Mouse (Mus musculus) liver, embryonic 16.5 days (tissue): ENCODE results near the gene Rtp2. TPM values are rescaled to one million over a fixed set of nuclear protein-coding genes. Genes with fewer than 3 reads are reported as not detected.
"Not testable (repeated sequence)": the region's sequence is repeated elsewhere in the genome, so short reads cannot be mapped to it uniquely, and the experiment has no call there.

Experiments used
- ATAC-seq: fragments of 200-750 bp; cut with Nextera tagmentation; 2 replicates; pipeline ENCODE4 v1.8.0; 2017; ENCODE audit warnings: low read depth, mild to moderate bottlenecking, moderate number of reproducible peaks, moderate library complexity
- H3K27ac ChIP-seq: fragments of 300-500 bp; sonication (generic); 2 replicates; pipeline ENCODE4 v1.5.1; 2014; ENCODE audit warnings: mild to moderate bottlenecking, low read length
- H3K27me3 ChIP-seq: fragments of 300-500 bp; sonication (generic); 2 replicates; pipeline ENCODE4 v1.6.1; 2014; ENCODE audit warnings: low read depth, low read length, mixed read lengths; ENCODE audit not compliant: control insufficient read depth, insufficient read depth
- H3K36me3 ChIP-seq: fragments of 300-500 bp; sonication (generic); 2 replicates; pipeline ENCODE4 v1.6.1; 2014; ENCODE audit warnings: mild to moderate bottlenecking; ENCODE audit not compliant: control insufficient read depth, insufficient read depth
- H3K4me1 ChIP-seq: fragments of 300-500 bp; sonication (generic); 2 replicates; pipeline ENCODE4 v1.6.1; 2014; ENCODE audit warnings: low read depth, low read length, mixed read lengths; ENCODE audit not compliant: control insufficient read depth
- H3K4me2 ChIP-seq: fragments of 300-500 bp; sonication (generic); 2 replicates; pipeline ENCODE4 v1.6.1; 2014; ENCODE audit warnings: low read depth, low read length, mixed read lengths
- H3K4me3 ChIP-seq: fragments of 300-500 bp; sonication (generic); 2 replicates; pipeline ENCODE4 v1.5.1; 2014; ENCODE audit warnings: low read depth, mild to moderate bottlenecking, low read length
- H3K9ac ChIP-seq: fragments of 300-500 bp; sonication (generic); 2 replicates; pipeline ENCODE4 v1.6.1; 2014; ENCODE audit warnings: low read depth, low read length
- H3K9me3 ChIP-seq: fragments of 300-500 bp; sonication (generic); replicated peaks from 2 replicates; pipeline ENCODE4 v1.6.1; 2016; ENCODE audit warnings: low read length; ENCODE audit not compliant: control insufficient read depth
- WGBS: fragments of 180-500 bp; shearing (Covaris S2); extraction: QIAGEN DNeasy Blood & Tissue Kit; methylation state at CpG from one replicate; pipeline ENCODE4 v1.1.7; 2014; ENCODE audit not compliant: insufficient replicate concordance; 5-methylcytosine and 5-hydroxymethylcytosine counted together
- polyA plus RNA-seq: library from polyadenylated mRNA; unstranded; fragments of >200 nt; fragmentation: Nextera tagmentation; extraction: Ambion mirVana; gene quantifications from 2 replicates; pipeline ENCODE4 v1.2.1, GENCODE M21; 2015

The Rtp2 gene
- polyA plus RNA-seq, 1 experiment from 2014 or later, result not detected

DNA sequence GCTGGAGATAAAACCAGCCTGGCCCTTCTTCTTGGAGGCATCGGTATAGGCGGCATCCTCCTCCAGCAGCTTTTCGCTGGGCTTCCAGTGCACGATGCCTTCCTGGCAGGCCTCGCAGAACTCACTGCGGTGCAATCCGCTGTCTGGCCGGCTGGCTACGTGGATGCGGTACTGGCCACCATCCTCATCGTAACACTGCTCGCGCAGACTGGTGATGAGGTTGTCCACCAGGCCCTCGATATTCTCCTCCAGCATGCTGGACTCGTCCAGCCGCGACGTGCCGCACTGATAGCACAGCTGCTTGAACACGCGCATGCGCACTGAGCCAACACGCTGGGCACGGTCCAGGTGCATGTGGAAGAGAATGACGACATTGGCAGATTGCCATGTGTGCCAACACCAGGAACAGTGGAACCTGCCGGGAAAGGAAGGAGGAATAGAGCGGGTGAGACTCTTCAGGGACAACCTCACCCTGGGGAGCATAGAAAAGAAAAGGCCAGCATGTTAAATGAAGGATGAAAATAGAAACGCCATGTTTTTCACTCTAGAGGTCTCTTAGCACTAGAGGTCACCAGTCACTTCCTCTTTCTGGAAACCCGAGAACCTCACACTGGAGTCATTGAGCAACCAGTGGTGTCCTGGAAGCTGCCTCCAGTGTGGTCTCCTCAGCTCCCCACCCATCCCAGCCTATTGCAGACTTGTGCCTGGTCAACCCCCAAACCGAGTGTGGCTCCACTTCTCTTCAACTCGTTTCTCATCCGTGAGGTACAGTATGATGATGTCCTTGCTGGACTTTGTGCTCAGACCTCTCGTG is 4.7 kb downstream of the Rtp2 start:
- no peak overlapping the region for H3K4me2 ChIP-seq
- no peaks in the 10 kb centered on the region for H3K4me1 ChIP-seq
- H3K27ac ChIP-seq, result no peak overlapping the region
- no peaks in the 10 kb centered on the region for H3K27me3 ChIP-seq
- no peaks in the 10 kb centered on the region for H3K9me3 ChIP-seq
- H3K4me3 ChIP-seq, result no peak overlapping the region
- 79% methylated on average over 33 of the region's 33 CpGs for WGBS
- H3K9ac ChIP-seq, result no peak overlapping the region
- H3K36me3 ChIP-seq, result no peaks in the 10 kb centered on the region
- no peak for ATAC-seq

DNA sequence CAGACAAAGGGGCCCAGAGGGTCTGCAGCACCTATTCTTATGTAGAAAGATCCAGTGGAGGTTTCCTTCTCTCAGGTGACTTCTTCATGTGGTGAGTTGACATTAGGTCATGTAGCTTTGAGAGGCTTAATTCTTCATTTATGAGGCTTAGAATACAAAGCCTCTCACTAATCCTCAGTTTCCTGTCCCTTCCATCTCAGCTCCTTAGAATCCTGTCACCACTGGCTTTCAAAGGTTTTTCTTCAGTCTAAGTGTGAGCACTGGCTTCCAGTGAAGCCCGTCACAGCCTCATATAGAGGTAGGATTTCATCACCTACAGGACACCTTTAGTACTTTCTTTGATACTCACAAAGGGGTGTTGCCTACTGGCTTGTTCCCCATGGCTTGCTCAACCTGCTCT is 9.3 kb downstream of the Rtp2 start:
- no peak for ATAC-seq

DNA sequence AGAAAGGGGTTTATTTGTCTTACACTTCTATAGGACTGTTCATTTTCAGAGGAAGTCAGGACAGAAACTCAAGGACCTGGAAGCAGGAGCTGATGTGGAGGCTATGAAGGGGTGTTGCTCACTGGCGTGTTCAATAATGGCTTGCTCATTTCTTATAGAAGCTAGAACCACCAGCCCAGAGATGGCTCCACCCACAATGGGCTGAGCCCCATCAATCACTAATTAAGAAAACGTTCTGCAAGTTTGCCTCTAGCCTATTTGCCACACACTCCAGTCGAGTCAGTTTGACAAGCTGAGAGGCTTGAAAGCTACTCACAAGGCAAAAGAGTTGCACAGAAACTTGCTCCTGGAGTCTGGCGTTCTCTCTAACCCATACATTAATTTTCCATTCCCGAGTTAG is 10.5 kb downstream of the Rtp2 start:
- 52% methylated on average over 5 of the region's 5 CpGs for WGBS
- no peak overlapping the region for H3K4me3 ChIP-seq

More for the DNA sequence above, 9.3 kb downstream of the Rtp2 start:
- Histone ChIP-seq H3K36me3 (no peaks in the 10 kb centered on the region), H3K4me1 (no peaks in the 10 kb centered on the region), H3K4me3 (no peak overlapping the region), H3K27me3 (no peaks in the 10 kb centered on the region), H3K4me2 (no peak overlapping the region), H3K9ac (no peak overlapping the region), H3K27ac (no peak overlapping the region), H3K9me3 (no peaks in the 10 kb centered on the region)
- WGBS, result 59% methylated on average over 1 of the region's 1 CpGs

DNA sequence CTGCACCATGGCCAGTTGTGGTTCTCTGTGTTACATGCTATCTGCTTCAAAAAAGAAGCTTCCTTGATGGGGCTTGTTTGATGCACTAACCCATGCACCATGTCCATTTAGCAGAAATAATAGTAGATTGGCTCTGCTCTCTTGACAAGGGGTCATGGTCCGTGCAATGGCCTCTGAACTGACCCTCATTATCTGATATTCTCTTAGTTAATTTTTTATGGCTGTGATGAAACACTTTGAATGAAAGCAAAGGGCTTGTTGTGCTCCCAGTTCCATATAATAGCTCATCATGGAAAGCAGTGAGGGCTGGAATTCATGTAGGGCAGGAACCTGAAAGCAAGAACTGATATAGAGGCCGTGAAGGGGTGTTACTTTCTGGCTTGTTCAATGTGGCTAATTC is 12.8 kb downstream of the Rtp2 start:
- H3K36me3 ChIP-seq, result no peaks in the 10 kb centered on the region
- H3K27me3 ChIP-seq, result no peaks in the 10 kb centered on the region
- WGBS, result 44% methylated on average over 2 of the region's 2 CpGs
- no peak overlapping the region for H3K27ac ChIP-seq
- H3K4me3 ChIP-seq, result no peak overlapping the region
- no peak overlapping the region for H3K9ac ChIP-seq
- ATAC-seq, result no peak
- H3K9me3 ChIP-seq, result no peaks in the 10 kb centered on the region
- no peaks in the 10 kb centered on the region for H3K4me1 ChIP-seq
- H3K4me2 ChIP-seq, result no peak overlapping the region

More for the DNA sequence above, 10.5 kb downstream of the Rtp2 start:
- H3K9ac ChIP-seq, result no peak overlapping the region
- H3K4me1 ChIP-seq, result no peaks in the 10 kb centered on the region
- no peak overlapping the region for H3K27ac ChIP-seq
- no peak for ATAC-seq
- H3K9me3 ChIP-seq, result no peaks in the 10 kb centered on the region
- no peaks in the 10 kb centered on the region for H3K27me3 ChIP-seq
- H3K4me2 ChIP-seq, result no peak overlapping the region
- no peaks in the 10 kb centered on the region for H3K36me3 ChIP-seq

DNA sequence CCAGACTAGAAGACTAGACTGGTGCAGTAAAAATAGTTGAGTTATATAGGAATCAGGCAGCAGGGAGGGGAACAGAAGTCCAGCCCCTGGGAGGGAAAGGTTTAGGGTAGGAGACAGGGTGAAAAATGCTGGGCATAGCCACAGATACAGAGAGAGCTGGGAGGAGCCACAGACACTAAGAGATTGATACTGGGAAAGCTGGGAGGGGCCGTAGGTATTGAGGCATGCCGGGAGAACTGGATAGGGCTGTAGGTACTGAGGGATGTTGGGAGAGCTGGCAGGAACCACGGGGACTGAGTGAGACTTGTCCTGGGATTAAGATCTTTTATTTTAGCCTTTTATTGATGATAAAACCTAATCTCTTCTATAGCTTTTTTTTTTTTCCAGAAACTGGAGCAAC is 18.8 kb downstream of the Rtp2 start:
- Histone ChIP-seq H3K4me3 (no peak overlapping the region), H3K9me3 (no peaks in the 10 kb centered on the region), H3K27ac (no peak overlapping the region), H3K27me3 (no peaks in the 10 kb centered on the region), H3K4me1 (no peaks in the 10 kb centered on the region), H3K36me3 (no peaks in the 10 kb centered on the region), H3K4me2 (no peak overlapping the region), H3K9ac (no peak overlapping the region)
- WGBS, result 50% methylated on average over 3 of the region's 3 CpGs
- ATAC-seq, result no peak

DNA sequence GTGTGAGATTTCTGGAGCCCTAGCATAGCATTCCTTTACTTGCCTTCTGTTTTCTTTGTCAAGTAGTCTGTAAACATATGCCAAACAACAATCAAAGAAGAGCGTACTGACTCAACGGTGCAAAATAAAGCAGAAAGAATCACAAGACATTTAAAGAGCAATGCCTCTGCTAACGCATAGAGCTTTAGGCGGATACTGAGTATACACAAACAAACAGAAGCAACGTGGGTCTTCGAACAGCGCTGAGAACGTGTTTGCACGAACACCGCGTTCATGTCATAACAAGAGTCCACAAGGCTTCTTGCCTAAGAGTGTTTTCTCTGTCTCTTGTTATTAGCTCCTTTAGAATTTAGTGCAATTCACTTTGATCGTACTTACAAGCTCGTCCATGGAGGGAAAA is 19.5 kb downstream of the Rtp2 start:
- H3K4me3 ChIP-seq, result no peak overlapping the region
- H3K9me3 ChIP-seq, result no peaks in the 10 kb centered on the region
- H3K4me2 ChIP-seq, result no peak overlapping the region
- H3K4me1 ChIP-seq, result no peaks in the 10 kb centered on the region
- 66% methylated on average over 13 of the region's 13 CpGs for WGBS
- H3K27ac ChIP-seq, result no peak overlapping the region
- H3K36me3 ChIP-seq, result no peaks in the 10 kb centered on the region
- H3K27me3 ChIP-seq, result no peaks in the 10 kb centered on the region
- no peak for ATAC-seq
- H3K9ac ChIP-seq, result no peak overlapping the region

DNA sequence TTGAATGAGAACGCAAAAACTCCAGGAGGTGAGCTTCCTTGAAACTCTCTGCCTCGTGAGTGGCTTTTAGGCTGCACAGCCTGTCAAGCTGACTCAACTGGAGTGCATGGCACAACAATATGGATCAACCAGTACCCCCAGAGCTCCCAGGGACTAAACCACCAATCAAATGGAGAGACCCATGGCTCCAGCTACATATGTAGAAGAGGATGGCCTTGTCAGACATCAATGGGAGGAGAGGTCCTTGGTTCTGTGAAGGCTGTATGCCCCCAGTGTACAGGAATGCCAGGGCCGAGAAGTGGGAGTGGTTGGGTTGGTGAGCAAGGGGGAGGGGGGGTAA is 23.2 kb downstream of the Rtp2 start:
- not testable (repeated sequence) for H3K4me2 ChIP-seq, ATAC-seq, H3K4me1 ChIP-seq, H3K27ac ChIP-seq, H3K27me3 ChIP-seq, H3K9me3 ChIP-seq, H3K36me3 ChIP-seq, H3K4me3 ChIP-seq, H3K9ac ChIP-seq
- WGBS, result 65% methylated on average over 3 of the region's 3 CpGs

DNA sequence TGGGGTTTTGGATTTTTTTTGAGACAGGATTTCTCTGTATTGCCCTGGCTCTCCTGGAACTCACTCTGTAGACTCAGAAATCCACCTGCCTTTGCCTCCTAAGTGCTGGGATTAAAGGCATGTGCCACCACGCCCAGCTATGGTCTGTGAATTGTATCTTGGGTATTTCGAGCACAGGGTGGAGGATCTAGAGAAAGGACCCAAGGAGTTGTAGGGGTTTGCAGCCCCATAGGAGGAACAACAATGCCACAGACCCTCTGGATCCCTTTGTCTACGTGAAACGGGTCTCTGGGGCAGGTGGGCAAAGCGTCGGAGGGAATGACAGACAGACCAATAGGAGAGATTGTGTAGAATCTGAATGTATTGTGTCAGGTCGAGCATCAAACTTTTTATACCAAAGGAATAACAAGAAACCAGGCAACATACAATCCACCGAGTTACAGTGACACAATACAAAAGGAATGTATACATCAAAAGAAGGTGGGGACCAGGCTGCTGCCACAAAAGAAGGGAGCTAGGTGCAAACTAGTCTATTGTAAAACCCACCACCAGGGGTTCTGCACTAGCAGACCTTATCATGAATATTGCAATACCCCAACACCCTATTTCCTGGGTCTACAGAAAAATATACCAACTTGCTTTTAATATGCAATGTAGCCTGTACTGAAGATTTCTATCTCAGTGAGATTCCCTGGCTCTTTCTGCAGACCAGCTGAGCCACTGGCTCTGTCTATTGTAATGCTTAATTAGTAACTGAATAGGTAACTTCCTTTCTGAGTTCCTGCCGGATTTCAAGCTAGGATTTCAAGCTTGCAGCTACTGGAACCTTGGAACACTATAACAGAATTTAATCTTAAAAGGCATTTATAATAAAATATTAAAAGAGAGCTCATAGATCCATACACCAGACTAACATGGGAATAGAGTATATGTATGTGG is 23.8 kb downstream of the Rtp2 start:
- not testable (repeated sequence) for H3K9me3 ChIP-seq, H3K36me3 ChIP-seq, H3K9ac ChIP-seq, H3K4me1 ChIP-seq, H3K4me3 ChIP-seq, H3K27me3 ChIP-seq, H3K27ac ChIP-seq, ATAC-seq, H3K4me2 ChIP-seq
- 69% methylated on average over 9 of the region's 9 CpGs for WGBS

DNA sequence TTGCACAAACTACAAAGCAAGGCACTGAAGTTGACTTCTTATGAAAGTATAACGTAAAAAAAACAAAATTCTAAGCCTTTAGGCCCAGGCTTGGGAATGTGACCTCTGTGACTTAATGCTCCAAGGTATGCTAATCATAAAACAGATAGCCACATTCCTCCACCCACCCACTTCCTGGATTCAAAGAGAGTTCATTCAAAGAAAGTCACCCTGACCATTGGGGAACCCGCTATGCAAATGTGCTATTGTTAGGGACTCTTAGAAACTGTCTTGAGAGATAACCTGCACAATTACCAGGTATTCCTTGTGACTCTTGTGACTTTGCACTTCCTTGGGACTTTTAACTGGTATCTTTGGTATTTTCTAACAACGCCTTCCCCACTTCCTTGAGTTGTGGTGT is 25.6 kb downstream of the Rtp2 start:
- not testable (repeated sequence) for H3K9me3 ChIP-seq, H3K4me1 ChIP-seq, H3K4me3 ChIP-seq, H3K27me3 ChIP-seq, H3K36me3 ChIP-seq, ATAC-seq, H3K27ac ChIP-seq, H3K4me2 ChIP-seq, H3K9ac ChIP-seq
- 66% methylated on average over 3 of the region's 3 CpGs for WGBS
